Mouse (Mus musculus) stomach, postnatal 0 days (tissue): ENCODE results near the gene Hoxa2.

Experiments
- CTCF ChIP-seq: IDR thresholded peaks from 2 replicates; pipeline ENCODE4 v1.5.1; 2016; ENCODE audit warnings: antibody characterized with exemption, low read depth, mild to moderate bottlenecking, moderate library complexity
- EP300 ChIP-seq: optimal IDR thresholded peaks from 2 replicates; pipeline ENCODE3; 2016; ENCODE audit warnings: antibody characterized with exemption

- no peak for TF ChIP-seq CTCF
- TF ChIP-seq EP300 = no peak
Observed at GRCm38 (mm10) chr6:52180726-52181125, 16.1 kb upstream of the Hoxa2 start.
